9 mouse cellular contexts compared by ENCODE assay signal in genomic region chr12:108255511-108255919, GRCm38 (mm10). TPM values are rescaled to one million over a fixed set of nuclear protein-coding genes. Genes with fewer than 3 reads are reported as not detected.
DNase-seq lines count a peak whose midpoint lies in the region; ATAC-seq and TF ChIP-seq lines count a peak whose summit lies in the region.
"Had no signal": no experiment of that assay in that cellular context is flagged by ENCODE, and none has a peak within 500 bp of the region (broad histone marks: within the 10 kb centered on the region; RNA-seq: fewer than 3 reads in every experiment).

No protein-coding gene starts in this region.

- H3K27me3 ChIP-seq in kidney, embryonic 14.5 days (ENCODE audit: control insufficient read depth, insufficient read depth, low read length) = no peaks in the 10 kb centered on the region
- H3K27me3 ChIP-seq in neural tube, embryonic 14.5 days (ENCODE audit: control insufficient read depth, insufficient read depth, low read length) = no peaks in the 10 kb centered on the region

- 22% methylated on average over 8 of the region's 8 CpGs for WGBS in kidney, embryonic 14.5 days
- 3% methylated on average over 8 of the region's 8 CpGs for WGBS in neural tube, embryonic 14.5 days

- intact Hi-C loops in gastrocnemius, postnatal 14 days (cut with DNase I; ENCODE audit: low total_unique reads) = no loop called here

- H3K4me3 ChIP-seq in kidney, embryonic 14.5 days (ENCODE audit: low read length) = no peak overlapping the region
- H3K4me3 ChIP-seq in neural tube, embryonic 14.5 days (ENCODE audit: low read depth, low read length) = no peak overlapping the region
- H3K4me3 ChIP-seq: myocyte had no signal

- H3K9ac ChIP-seq in kidney, embryonic 14.5 days (ENCODE audit: low read depth, low read length) = no peak overlapping the region
- H3K9ac ChIP-seq in neural tube, embryonic 14.5 days (replicated peaks; ENCODE audit: low read depth, low read length) = no peak overlapping the region

- no peaks in the 10 kb centered on the region for H3K36me3 ChIP-seq in kidney, embryonic 14.5 days (ENCODE audit: control insufficient read depth, insufficient read depth, low read length)
- H3K36me3 ChIP-seq in neural tube, embryonic 14.5 days (ENCODE audit: control insufficient read depth, insufficient read depth, low read length) = no peaks in the 10 kb centered on the region

- no peaks in the 10 kb centered on the region for H3K9me3 ChIP-seq in kidney, embryonic 14.5 days (ENCODE audit: control insufficient read depth, low read length)
- no peaks in the 10 kb centered on the region for H3K9me3 ChIP-seq in neural tube, embryonic 14.5 days (ENCODE audit: control insufficient read depth, low read length)

- H3K4me1 ChIP-seq in kidney, embryonic 14.5 days (ENCODE audit: control insufficient read depth, insufficient read depth, low read length) = peaks cover 39% of the 10 kb centered on the region
- H3K4me1 ChIP-seq in neural tube, embryonic 14.5 days (ENCODE audit: control insufficient read depth, insufficient read depth, low read length) = peaks cover 41% of the 10 kb centered on the region

- H3K4me2 ChIP-seq in kidney, embryonic 14.5 days (replicated peaks; ENCODE audit: low read depth, low read length) = no peak overlapping the region
- H3K4me2 ChIP-seq in neural tube, embryonic 14.5 days (ENCODE audit: low read depth, low read length) = no peak overlapping the region

- no peak for ATAC-seq in kidney, embryonic 14.5 days (ENCODE audit: low FRiP score, low TSS enrichment)
- ATAC-seq in neural tube, embryonic 14.5 days (ENCODE audit: low read depth) = peak; percentile 11; the same call in 1 of the 2 replicates

- TF ChIP-seq POLR2A in brain, embryonic 14.5 days (IDR thresholded peaks at IDR 0.05; ENCODE audit: borderline replicate concordance, extremely low read depth, insufficient read depth, insufficient read length, poor library complexity, severe bottlenecking) = no peak

- no peak for TF ChIP-seq CTCF in brain, embryonic 14.5 days (IDR thresholded peaks at IDR 0.05; ENCODE audit: borderline replicate concordance, extremely low read depth, insufficient read depth, insufficient read length)

- DNase-seq in kidney, adult 18-20 months = peak; percentile 72
- peak; percentile 53 for DNase-seq in brain, embryonic 14.5 days (ENCODE audit: low read depth)
- DNase-seq in gonadal fat pad, adult 2 months (ENCODE audit: low read depth) = peak; percentile 92
- DNase-seq in kidney, postnatal 36 days = peak; percentile 69 to 88
- DNase-seq in urinary bladder, adult 2 months (ENCODE audit: low spot score) = no peak
- DNase-seq in gastrocnemius, postnatal 14 days = no peak

- H3K27ac ChIP-seq in kidney, embryonic 14.5 days (ENCODE audit: low read depth, low read length) = no peak overlapping the region
- no peak overlapping the region for H3K27ac ChIP-seq in neural tube, embryonic 14.5 days (ENCODE audit: low read depth, low read length)

RNA-seq across cellular contexts. Expression of gene Ccdc85c, which starts 19.7 kb away (rescaled TPM):
- polyA plus RNA-seq in kidney, embryonic 14.5 days (2014; fragmentation: Nextera tagmentation; extraction: Ambion mirVana) = 9.9 and 11.0 TPM in 2 replicates
- 34.0 and 48.9 TPM in 2 replicates for polyA plus RNA-seq in brain, embryonic 14.5 days (2012; rRNA removed)
- polyA plus RNA-seq in gonadal fat pad, adult 2 months (2012; rRNA removed) = 13.0 and 15.6 TPM in 2 replicates
- polyA plus RNA-seq in neural tube, embryonic 14.5 days (2014; fragmentation: Nextera tagmentation; extraction: Ambion mirVana) = 15.3 and 17.3 TPM in 2 replicates
- polyA plus RNA-seq in urinary bladder, adult 2 months (2012; rRNA removed) = 14.6 and 23.1 TPM in 2 replicates
- 1 to 10 TPM; 5.4 to 5.7 TPM for total RNA-seq in gastrocnemius, postnatal 14 days (2021)

RNA-seq across cellular contexts. Expression of gene Hhipl1, which starts 50.6 kb away (rescaled TPM):
- polyA plus RNA-seq in kidney, embryonic 14.5 days (2014; fragmentation: Nextera tagmentation; extraction: Ambion mirVana) = 0.27 and 0.61 TPM in 2 replicates
- 3.9 and 4.3 TPM in 2 replicates for polyA plus RNA-seq in brain, embryonic 14.5 days (2012; rRNA removed)
- polyA plus RNA-seq in gonadal fat pad, adult 2 months (2012; rRNA removed) = 2.1 and 2.2 TPM in 2 replicates
- polyA plus RNA-seq in neural tube, embryonic 14.5 days (2014; fragmentation: Nextera tagmentation; extraction: Ambion mirVana) = 2.0 and 2.3 TPM in 2 replicates
- 2.9 and 3.2 TPM in 2 replicates for polyA plus RNA-seq in urinary bladder, adult 2 months (2012; rRNA removed)
- 1 to 10 TPM in 1 of 2 experiments, under 1 TPM in 1; 0.55 to 1.2 TPM for total RNA-seq in gastrocnemius, postnatal 14 days (2021)

Comparison
In these comparisons a context has a peak if more than half of its experiments do, and no peak if none do; other contexts are left out.
1. DNase-seq: peak in kidney, adult 18-20 months (single experiment), brain, embryonic 14.5 days (single experiment), gonadal fat pad, adult 2 months (single experiment) and kidney, postnatal 36 days (2 of 2); none in urinary bladder, adult 2 months (single experiment) and gastrocnemius, postnatal 14 days (single experiment).